Mouse (Mus musculus) midbrain, embryonic 12.5 days (tissue): ENCODE results near the gene Slc39a11. TPM values are rescaled to one million over a fixed set of nuclear protein-coding genes. Genes with fewer than 3 reads are reported as not detected.
A peak's percentile ranks its signal among the peaks of the same experiment; 100 is the strongest.

Experiments used
- ATAC-seq: fragments of 200-750 bp; cut with Nextera tagmentation; 2 replicates; pipeline ENCODE4 v1.8.0; 2017; ENCODE audit warnings: low read depth, moderate TSS enrichment, moderate library complexity; ENCODE audit not compliant: low FRiP score
- H3K27ac ChIP-seq: fragments of 300-500 bp; sonication (generic); replicated peaks from 2 replicates; pipeline ENCODE4 v1.5.1; 2016; ENCODE audit warnings: mild to moderate bottlenecking
- H3K27me3 ChIP-seq: fragments of 300-500 bp; sonication (generic); 2 replicates; pipeline ENCODE4 v1.6.1; 2016; ENCODE audit warnings: mild to moderate bottlenecking
- H3K36me3 ChIP-seq: fragments of 300-500 bp; sonication (generic); 2 replicates; pipeline ENCODE4 v1.6.1; 2016
- H3K4me1 ChIP-seq: fragments of 300-500 bp; sonication (generic); 2 replicates; pipeline ENCODE4 v1.6.1; 2016
- H3K4me2 ChIP-seq: fragments of 300-500 bp; sonication (generic); replicated peaks from 2 replicates; pipeline ENCODE4 v1.6.1; 2016; ENCODE audit warnings: mild to moderate bottlenecking, moderate library complexity
- H3K4me3 ChIP-seq: fragments of 300-500 bp; sonication (generic); 2 replicates; pipeline ENCODE4 v1.5.1; 2016; ENCODE audit warnings: mild to moderate bottlenecking
- H3K9ac ChIP-seq: fragments of 300-500 bp; sonication (generic); replicated peaks from 2 replicates; pipeline ENCODE4 v1.6.1; 2016; ENCODE audit warnings: mild to moderate bottlenecking, moderate library complexity
- H3K9me3 ChIP-seq: fragments of 300-500 bp; sonication (generic); 2 replicates; pipeline ENCODE4 v1.6.1; 2016; ENCODE audit warnings: mild to moderate bottlenecking
- WGBS: fragments of 180-500 bp; shearing (Covaris S2); methylation state at CpG from one replicate; pipeline ENCODE4 v1.1.7; 2016; 5-methylcytosine and 5-hydroxymethylcytosine counted together
- polyA plus RNA-seq: library from polyadenylated mRNA; unstranded; fragments of >200 nt; fragmentation: Nextera tagmentation; extraction: Ambion mirVana; gene quantifications from 2 replicates; pipeline ENCODE4 v1.2.1, GENCODE M21; 2016

Slc39a11 gene
- polyA plus RNA-seq, 1 experiment from 2014 or later = 26.1 TPM

DNA sequence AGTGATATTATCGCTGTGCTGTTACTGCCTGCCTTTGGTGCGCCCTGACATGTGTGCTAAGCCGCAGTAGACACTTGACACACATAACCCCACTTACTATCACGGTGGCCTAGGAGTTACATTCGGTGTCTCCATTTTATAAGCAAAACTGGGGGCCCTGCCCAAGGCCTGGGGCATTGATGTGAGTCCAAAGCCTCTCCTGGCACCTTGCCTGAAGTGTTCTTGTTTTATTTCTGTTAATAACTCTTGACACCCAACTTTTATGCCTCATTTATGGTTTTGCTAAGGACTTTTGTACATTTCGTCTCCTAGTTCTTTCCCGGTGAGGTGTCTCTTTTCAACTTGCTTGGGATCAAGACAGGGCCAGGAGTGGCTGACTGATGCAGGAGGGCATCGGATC, 373.4 kb downstream of the Slc39a11 start:
- ATAC-seq = no peak
- Histone ChIP-seq H3K9me3 (no peaks in the 10 kb centered on the region), H3K9ac (no peak overlapping the region), H3K36me3 (no peaks in the 10 kb centered on the region), H3K4me2 (no peak overlapping the region), H3K27me3 (peaks cover 11% of the 10 kb centered on the region), H3K27ac (no peak overlapping the region; the same call in 1 of the 2 replicates), H3K4me1 (peaks cover 14% of the 10 kb centered on the region; the same call in 1 of the 2 replicates), H3K4me3 (no peak overlapping the region)
- 92% methylated on average over 8 of the region's 8 CpGs for WGBS

DNA sequence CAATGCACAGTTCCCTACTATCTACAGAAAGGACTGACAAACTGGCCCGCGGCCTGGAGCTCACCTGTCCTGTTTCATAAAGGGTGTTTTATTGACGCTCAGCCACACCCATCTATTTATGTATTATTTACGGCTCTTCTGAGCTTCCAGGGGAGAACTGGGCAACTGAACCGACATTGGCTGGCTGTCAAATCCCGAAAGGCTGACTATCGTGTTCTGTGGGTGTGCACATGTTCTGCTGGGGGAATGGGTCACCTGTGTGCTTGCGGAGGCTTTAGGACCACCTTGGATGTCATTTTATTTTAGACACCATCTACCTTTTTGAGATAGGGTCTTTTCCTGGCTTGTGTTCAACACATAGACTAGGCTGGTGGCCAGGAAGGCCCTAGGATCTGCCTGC, 375.8 kb downstream of the Slc39a11 start:
- H3K9ac ChIP-seq = no peak overlapping the region
- H3K36me3 ChIP-seq = no peaks in the 10 kb centered on the region
- no peaks in the 10 kb centered on the region for H3K9me3 ChIP-seq
- peaks cover 14% of the 10 kb centered on the region; the same call in 1 of the 2 replicates for H3K4me1 ChIP-seq
- no peak overlapping the region for H3K27ac ChIP-seq
- WGBS = 90% methylated on average over 8 of the region's 8 CpGs
- H3K27me3 ChIP-seq = peaks cover 5% of the 10 kb centered on the region; the same call in 1 of the 2 replicates
- no peak overlapping the region for H3K4me2 ChIP-seq
- no peak for ATAC-seq
- no peak overlapping the region for H3K4me3 ChIP-seq

DNA sequence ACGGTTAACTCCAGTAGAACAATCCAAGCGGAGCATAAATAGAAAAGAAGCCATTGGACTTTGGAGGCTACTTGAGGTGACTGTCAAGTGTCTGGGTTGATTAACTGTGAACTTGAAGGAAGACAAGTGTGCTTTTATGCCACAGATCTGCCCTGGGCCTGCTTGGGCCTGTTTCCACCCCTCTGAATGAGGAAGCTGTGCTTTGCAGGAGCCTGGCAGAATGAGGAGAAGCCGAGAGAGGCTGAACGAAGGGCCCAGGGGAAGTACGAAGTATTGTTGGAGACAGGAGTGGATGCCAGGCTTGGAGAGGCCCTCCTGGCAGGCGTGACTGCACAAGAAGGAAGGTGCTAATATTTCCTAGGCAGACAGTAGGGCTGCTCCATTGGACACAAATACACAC, 378.0 kb downstream of the Slc39a11 start:
- Histone ChIP-seq H3K4me3 (no peak overlapping the region), H3K4me1 (peaks cover 8% of the 10 kb centered on the region; the same call in 1 of the 2 replicates), H3K27me3 (no peaks in the 10 kb centered on the region), H3K27ac (no peak overlapping the region), H3K36me3 (no peaks in the 10 kb centered on the region), H3K4me2 (no peak overlapping the region), H3K9ac (no peak overlapping the region), H3K9me3 (no peaks in the 10 kb centered on the region)
- ATAC-seq = no peak
- 83% methylated on average over 6 of the region's 6 CpGs for WGBS

DNA sequence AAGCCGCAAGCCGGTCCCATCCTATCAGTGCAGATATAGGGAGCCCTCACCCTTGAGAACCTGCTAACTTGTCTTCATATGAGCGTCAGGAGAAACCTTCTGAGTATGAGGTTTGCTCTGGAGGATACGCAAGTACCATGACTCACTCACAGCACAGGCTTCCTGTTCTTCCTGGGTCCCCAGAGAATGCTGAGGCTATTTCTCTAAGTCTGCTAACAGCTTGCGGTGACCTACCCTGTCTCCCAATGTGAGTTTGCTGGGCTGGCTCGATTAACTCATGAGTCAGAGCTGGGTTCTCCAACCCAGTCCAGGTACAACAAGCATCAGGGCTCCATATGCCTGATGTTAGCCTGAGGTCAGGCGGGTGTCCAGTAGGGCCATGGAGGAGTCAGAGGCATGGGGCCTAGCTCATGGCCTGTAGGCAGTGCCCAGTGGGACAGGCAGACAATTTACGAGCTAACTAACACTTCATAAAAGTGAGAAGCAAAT, 381.0 kb downstream of the Slc39a11 start:
- Histone ChIP-seq H3K4me2 (no peak overlapping the region), H3K4me3 (no peak overlapping the region), H3K27me3 (0 out of 2 replicates have a peak, but pooled peaks cover 5% of the 10 kb centered on the region), H3K4me1 (peaks cover 9% of the 10 kb centered on the region; the same call in 1 of the 2 replicates), H3K9me3 (no peaks in the 10 kb centered on the region), H3K36me3 (no peaks in the 10 kb centered on the region), H3K9ac (no peak overlapping the region), H3K27ac (no peak overlapping the region)
- ATAC-seq = no peak
- 93% methylated on average over 8 of the region's 8 CpGs for WGBS

DNA sequence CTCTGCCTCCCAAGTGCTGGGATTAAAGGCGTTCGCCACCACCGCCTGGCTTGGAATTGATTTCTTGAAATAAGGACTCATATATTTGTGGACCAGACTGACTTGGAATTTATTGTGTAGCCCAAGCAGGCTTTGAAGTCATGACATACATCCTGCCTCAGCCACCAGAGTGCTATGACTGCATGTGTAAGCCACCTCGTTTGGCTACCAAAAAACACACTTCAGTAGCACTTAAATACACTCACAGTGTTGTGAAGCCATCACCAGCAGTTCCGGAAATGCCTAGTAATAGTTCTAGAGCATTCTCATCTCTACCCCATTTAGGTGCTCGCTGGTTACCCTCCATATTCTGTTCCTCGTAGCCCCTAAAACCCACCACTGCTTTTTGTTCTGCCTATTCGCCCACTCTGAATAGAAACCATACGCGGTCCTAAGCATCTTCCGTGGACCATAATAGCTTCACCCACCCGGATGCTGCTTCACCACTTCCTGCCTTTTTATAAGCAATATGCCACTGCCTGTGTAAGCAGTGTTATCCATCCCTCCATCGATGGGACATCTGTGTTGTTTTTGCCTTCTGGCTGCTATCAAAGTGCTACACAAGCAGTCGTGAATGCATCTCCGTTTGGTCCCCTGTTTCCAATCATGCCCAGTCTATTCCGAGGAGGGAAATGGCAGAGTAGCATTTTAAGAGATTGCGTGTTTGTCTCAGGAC, 382.2 kb downstream of the Slc39a11 start:
- H3K27me3 ChIP-seq = 0 out of 2 replicates have a peak, but pooled peaks cover 5% of the 10 kb centered on the region
- no peaks in the 10 kb centered on the region for H3K36me3 ChIP-seq
- no peak overlapping the region for H3K4me2 ChIP-seq
- no peak overlapping the region for H3K4me3 ChIP-seq
- H3K27ac ChIP-seq = no peak overlapping the region
- ATAC-seq = no peak
- H3K4me1 ChIP-seq = peaks cover 13% of the 10 kb centered on the region; the same call in 1 of the 2 replicates
- 90% methylated on average over 17 of the region's 17 CpGs for WGBS
- no peaks in the 10 kb centered on the region for H3K9me3 ChIP-seq
- H3K9ac ChIP-seq = no peak overlapping the region

DNA sequence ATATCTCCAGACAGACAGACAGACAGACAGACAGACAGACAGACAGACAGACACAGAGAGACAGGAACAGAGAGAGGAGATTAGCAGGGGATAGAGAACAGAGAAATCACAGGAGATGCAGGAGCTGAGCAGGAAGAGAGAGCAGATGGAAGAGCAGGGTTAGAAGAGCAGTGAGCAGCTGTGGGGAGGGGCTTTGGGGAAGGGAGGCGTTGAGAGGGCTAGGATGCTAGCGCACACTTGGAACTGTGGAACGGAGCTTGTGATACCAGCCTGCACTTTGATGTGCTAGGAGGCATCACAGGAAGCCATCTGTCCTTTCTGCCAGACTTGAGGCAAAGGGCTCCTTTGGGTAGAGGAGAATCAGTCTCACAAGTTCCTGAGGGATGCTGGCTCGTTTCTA, 383.2 kb downstream of the Slc39a11 start:
- WGBS = 59% methylated on average over 4 of the region's 4 CpGs

DNA sequence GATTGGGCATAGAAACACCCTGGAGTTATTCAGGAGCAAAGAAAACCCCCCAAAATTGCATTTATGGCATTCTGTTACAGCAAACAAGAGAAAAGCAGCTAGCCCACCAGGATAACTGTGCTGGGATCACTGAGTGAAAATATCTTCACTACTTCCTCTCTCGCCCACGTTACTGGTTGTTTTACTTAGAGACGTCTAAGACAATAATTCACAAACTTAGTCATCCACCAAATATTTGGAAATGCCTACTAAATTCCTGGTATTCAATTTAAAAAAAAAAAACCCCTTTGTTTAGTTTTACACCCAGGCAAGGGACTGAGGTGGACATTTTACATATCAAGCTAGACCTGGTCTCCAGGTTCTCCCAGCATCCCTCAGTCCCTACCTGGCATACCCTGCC, 384.3 kb downstream of the Slc39a11 start:
- Histone ChIP-seq H3K36me3 (no peaks in the 10 kb centered on the region), H3K9me3 (no peaks in the 10 kb centered on the region), H3K4me3 (no peak overlapping the region), H3K9ac (no peak overlapping the region), H3K4me1 (peaks cover 27% of the 10 kb centered on the region), H3K4me2 (no peak overlapping the region), H3K27ac (no peak overlapping the region), H3K27me3 (peaks cover 9% of the 10 kb centered on the region; the same call in 1 of the 2 replicates)
- ATAC-seq = no peak
- WGBS = 81% methylated on average over 3 of the region's 3 CpGs

More for the DNA sequence above, 383.2 kb downstream of the Slc39a11 start:
- ATAC-seq = peak; percentile 38; the same call in 1 of the 2 replicates
- no peaks in the 10 kb centered on the region for H3K36me3 ChIP-seq
- H3K4me3 ChIP-seq = no peak overlapping the region
- 0 out of 2 replicates have a peak, but pooled peaks cover 5% of the 10 kb centered on the region for H3K27me3 ChIP-seq
- H3K4me1 ChIP-seq = peaks cover 20% of the 10 kb centered on the region
- H3K9me3 ChIP-seq = no peaks in the 10 kb centered on the region
- no peak overlapping the region for H3K4me2 ChIP-seq
- no peak overlapping the region for H3K27ac ChIP-seq
- no peak overlapping the region for H3K9ac ChIP-seq

DNA sequence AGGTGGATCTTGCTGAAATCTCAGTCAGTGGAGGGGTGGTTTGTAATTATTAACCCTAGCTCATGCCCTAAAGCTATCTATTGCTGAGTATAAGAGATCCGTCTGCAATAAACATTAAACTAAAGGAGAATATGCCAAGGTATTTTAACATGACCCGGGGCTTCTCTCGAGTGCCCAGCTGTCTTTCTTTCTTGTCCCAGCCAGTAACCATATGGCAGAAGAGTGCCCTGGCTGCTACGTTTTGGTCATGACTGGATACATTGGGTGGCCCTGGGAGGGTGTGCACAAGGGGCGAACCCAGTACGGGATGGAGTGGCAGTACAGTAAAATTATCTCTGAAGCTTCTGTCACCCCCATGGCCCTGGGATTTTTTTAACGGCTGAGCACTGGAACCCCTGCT, 385.9 kb downstream of the Slc39a11 start:
- no peaks in the 10 kb centered on the region for H3K9me3 ChIP-seq
- no peak overlapping the region for H3K9ac ChIP-seq
- no peak overlapping the region for H3K27ac ChIP-seq
- ATAC-seq = no peak
- no peak overlapping the region for H3K4me2 ChIP-seq
- 82% methylated on average over 7 of the region's 7 CpGs for WGBS
- no peaks in the 10 kb centered on the region for H3K36me3 ChIP-seq
- no peak overlapping the region for H3K4me3 ChIP-seq
- H3K4me1 ChIP-seq = peaks cover 27% of the 10 kb centered on the region
- H3K27me3 ChIP-seq = peaks cover 9% of the 10 kb centered on the region; the same call in 1 of the 2 replicates

DNA sequence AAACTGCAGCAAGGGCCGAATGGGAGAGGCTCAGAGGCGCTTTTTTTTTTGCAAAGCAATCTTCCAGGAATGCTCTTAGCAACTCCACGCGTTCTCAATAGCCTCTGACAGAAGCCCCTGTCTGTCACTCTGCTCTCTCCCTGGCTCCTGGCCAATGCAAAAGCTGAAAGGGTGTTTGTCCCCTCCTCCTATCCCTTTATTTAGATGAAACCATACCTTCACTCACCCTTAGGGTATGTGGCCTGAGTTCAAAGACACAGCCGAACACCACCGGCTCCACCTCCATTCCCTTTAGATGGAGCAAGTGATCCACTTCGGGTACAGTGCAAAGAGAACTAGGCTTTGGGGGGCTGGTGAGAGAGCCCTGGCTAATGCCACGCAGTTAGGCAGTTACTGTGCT, 387.8 kb downstream of the Slc39a11 start:
- Histone ChIP-seq H3K9me3 (no peaks in the 10 kb centered on the region), H3K27ac (no peak overlapping the region), H3K4me2 (no peak overlapping the region), H3K4me3 (no peak overlapping the region), H3K9ac (no peak overlapping the region), H3K27me3 (peaks cover 13% of the 10 kb centered on the region; the same call in 1 of the 2 replicates), H3K4me1 (peaks cover 27% of the 10 kb centered on the region), H3K36me3 (no peaks in the 10 kb centered on the region)
- peak; percentile 58 for ATAC-seq
- 37% methylated on average over 8 of the region's 8 CpGs for WGBS

DNA sequence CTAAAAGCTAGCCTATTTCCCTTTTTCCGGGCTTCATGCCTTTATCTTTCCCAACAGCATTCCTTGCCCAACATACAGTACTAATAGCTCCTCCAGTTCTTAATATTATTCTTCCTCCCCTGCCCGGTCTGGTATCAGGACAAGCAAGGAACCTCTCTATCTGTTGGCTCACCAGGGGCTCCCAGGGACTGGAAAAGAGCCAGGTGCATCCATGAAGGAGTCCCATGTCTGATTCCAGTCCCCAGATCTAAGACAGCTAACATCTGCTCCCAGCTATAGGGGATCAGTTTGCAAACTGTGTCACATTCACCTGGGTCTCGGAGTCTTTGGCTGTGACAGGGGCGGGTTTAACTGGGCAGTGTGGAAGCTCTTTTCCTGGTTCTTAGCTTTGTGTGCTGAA, 388.5 kb downstream of the Slc39a11 start:
- H3K27me3 ChIP-seq = peaks cover 17% of the 10 kb centered on the region
- no peak overlapping the region for H3K27ac ChIP-seq
- no peak overlapping the region for H3K4me2 ChIP-seq
- H3K4me3 ChIP-seq = no peak overlapping the region
- H3K9me3 ChIP-seq = no peaks in the 10 kb centered on the region
- no peaks in the 10 kb centered on the region for H3K36me3 ChIP-seq
- no peak for ATAC-seq
- no peak overlapping the region for H3K9ac ChIP-seq
- H3K4me1 ChIP-seq = peaks cover 22% of the 10 kb centered on the region
- 83% methylated on average over 4 of the region's 4 CpGs for WGBS

DNA sequence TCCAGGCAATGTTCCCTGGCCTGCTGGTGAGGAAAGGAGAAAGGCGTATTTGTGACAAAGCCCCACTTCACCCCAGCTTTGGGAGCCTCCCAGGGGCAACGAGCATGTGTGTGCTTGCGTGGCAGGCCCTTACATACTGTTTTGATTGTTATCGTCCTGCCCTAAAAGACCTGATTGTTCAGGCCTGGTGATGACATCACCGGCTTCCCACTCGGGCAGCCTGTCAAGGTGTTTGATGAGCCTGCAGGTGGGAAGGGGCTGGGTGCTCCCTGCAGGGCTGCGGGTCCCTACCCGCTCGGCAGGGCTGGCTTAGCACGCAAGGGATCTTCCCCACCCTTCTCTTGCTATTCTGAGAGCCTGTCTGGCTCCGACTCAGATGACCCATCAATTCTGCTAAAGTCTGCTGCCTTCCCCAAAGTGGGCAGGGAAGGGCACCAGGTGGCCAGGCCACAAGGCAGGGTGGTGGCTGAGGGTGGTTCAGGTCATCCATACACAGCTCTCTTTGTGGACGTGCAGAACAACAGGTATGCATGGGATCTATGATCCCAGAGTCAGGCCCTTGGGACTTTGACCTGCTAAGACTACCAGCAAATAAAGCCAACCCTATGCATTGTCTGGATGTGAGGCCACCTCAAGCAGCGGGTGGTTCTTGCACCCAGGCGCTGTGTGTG, 390.0 kb downstream of the Slc39a11 start:
- WGBS = 85% methylated on average over 14 of the region's 14 CpGs

DNA sequence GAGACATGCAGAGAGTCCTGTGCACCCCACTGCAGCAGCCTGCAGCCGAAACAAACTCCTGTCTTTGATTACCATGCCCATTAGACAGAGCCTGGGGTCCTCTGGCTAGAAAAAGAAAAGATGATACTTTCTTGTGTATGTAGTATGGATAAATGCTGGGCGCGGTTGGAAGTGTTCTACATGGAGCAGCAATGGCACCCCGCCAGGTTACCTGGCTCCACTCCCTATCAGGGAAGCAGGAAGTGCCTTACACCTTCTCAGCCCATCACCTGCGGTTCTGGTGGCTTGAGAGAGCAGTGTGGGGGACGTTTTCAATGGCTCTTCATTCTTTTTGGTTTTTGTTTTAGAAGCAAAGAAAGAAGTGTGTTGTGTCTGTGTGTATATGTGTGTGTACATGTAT, 391.9 kb downstream of the Slc39a11 start:
- no peak overlapping the region for H3K9ac ChIP-seq
- H3K4me2 ChIP-seq = no peak overlapping the region
- no peaks in the 10 kb centered on the region for H3K9me3 ChIP-seq
- peaks cover 30% of the 10 kb centered on the region for H3K4me1 ChIP-seq
- 86% methylated on average over 6 of the region's 6 CpGs for WGBS
- peaks cover 37% of the 10 kb centered on the region for H3K27me3 ChIP-seq
- no peak overlapping the region for H3K27ac ChIP-seq
- no peak for ATAC-seq
- H3K4me3 ChIP-seq = no peak overlapping the region
- H3K36me3 ChIP-seq = no peaks in the 10 kb centered on the region

More for the DNA sequence above, 390.0 kb downstream of the Slc39a11 start:
- no peak overlapping the region for H3K27ac ChIP-seq
- no peak overlapping the region for H3K9ac ChIP-seq
- peaks cover 31% of the 10 kb centered on the region for H3K27me3 ChIP-seq
- no peak overlapping the region for H3K4me2 ChIP-seq
- no peak for ATAC-seq
- no peaks in the 10 kb centered on the region for H3K36me3 ChIP-seq
- H3K9me3 ChIP-seq = no peaks in the 10 kb centered on the region
- peaks cover 25% of the 10 kb centered on the region for H3K4me1 ChIP-seq
- H3K4me3 ChIP-seq = no peak overlapping the region
